Mouse (Mus musculus) megakaryocyte, adult 5-6 weeks (primary cell): ENCODE data around the gene Bmper. TPM values are rescaled to one million over a fixed set of nuclear protein-coding genes. Genes with fewer than 3 reads are reported as not detected.

Experiments used
- ATAC-seq: 2 replicates; pipeline ENCODE4 v1.8.0; 2016; ENCODE audit warnings: mild to moderate bottlenecking, inconsistent platforms; ENCODE audit not compliant: poor library complexity, severe bottlenecking
- total RNA-seq, 2 experiments: library from RNA; stranded (forward) in 1 of 2; stranded (reverse) in 1 of 2; fragments of 153-499, 151-499 nt in 1 of 2; fragments of 221-1000, 200-1000 nt in 1 of 2; gene quantifications; 2 replicates each; pipeline versions ENCODE4 v1.2.3 to v1.2.4; 2015 to 2017

Bmper gene
- total RNA-seq, 2 experiments from 2014 or later = not detected

DNA sequence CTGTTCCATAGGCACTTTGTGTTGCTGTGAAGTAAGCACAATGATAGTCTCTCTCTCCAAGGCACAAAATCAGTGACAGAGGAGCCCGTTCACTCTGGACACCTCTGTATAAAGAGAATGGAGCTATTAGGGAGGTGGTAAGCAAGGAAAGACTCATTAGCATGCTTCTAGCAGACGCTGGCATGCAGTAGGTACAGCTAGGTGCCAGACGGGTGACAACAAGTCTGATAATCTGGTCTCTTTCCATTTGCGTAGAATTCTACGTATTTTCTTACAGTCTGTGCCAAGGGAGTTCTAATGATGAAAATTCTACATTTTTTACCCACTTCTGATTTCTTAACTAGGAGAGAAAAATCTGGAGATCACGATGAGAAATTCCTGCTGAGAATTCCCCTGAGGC lies 72.7 kb downstream of the Bmper start:
- no peak for ATAC-seq

DNA sequence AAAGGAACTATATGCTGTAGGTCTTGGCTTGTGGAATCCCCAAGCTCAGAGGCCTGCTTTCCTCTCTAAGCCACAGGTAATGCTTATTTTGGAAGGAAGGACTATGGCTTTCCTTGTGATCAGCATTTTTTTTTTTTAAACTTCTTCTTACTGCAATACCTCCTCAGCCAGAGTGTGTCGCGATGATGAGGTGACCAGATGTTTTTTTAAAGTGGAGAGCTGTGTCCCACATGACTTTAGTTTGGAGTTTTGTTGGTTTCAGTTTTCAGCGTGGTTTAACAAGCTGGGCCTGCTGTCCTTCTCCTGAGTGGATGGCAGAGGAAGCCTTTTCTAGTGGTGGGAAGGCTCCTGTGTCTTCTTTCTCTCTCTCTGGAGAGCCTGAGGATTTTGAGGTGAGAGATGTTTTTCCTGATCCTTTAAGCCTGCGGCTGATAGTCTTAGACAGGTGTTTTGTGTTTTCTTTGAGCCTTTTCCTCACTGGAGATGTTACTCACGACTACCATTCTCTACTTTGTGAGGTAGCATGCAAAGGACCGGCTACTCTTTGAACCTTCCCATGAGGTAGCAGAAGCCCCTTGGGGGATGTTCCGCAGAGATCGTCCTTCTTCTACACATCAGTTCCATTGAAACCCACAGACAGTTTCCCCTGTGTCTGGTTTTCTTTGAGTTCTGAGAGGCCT lies 74.8 kb downstream of the Bmper start:
- ATAC-seq = no peak

DNA sequence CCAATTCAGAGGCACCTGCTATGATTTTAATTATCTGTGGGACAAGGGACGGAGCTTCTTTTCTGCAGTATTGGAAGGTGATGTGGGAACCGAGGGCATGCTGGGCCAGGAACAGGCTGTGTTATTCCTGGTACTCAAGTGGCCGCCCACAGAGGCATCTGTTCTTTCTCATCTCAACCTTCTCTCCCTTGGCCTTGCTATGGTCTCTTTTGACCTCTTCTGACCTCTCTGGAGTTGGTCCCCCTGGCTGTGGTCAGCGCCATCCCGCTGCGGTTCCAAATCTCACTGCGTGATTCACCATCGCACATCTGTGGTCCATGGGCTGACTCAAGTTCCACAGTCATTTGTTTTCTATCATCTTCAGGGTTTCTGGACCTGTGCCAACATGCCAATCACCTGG lies 77.5 kb downstream of the Bmper start:
- ATAC-seq = no peak

DNA sequence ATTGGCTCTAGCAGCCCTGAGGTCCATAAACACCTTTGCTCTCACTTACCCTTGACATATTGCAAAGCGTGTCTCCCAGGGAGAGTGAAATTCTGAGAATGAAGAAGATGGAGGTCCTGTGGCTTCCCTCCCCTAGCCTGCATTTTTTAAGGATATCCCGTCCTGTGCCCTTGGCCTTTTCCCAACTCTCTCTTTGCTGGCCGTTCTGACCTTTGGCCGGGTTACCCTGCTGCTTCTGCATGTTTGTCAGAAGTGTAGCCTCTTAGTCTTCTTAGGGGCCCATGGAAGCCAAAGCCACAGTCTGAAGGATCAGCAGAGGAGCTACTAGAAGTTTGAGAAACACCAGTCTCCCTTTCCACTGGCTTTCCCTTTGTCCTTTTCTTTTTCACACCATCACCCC lies 82.8 kb downstream of the Bmper start:
- ATAC-seq = no peak

DNA sequence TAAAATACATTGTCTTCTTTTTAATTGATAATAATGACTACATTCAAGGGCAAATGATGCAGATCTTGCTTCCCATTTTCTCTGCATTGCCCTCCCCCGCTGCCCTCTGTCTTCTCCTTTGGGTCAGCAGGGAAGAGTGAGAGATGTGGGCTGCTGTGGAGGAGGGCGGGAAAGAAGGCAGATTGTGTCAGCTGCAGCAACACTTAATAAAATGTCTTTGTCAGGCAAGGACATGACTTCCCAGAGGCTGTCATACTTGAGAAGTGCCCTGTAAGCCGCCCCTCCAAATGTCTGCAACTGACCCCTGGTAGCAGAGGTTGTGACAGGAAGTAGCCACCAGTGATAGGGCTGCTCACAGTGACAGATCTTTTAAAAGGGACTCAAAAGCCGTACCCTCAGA lies 83.3 kb downstream of the Bmper start:
- ATAC-seq = no peak

DNA sequence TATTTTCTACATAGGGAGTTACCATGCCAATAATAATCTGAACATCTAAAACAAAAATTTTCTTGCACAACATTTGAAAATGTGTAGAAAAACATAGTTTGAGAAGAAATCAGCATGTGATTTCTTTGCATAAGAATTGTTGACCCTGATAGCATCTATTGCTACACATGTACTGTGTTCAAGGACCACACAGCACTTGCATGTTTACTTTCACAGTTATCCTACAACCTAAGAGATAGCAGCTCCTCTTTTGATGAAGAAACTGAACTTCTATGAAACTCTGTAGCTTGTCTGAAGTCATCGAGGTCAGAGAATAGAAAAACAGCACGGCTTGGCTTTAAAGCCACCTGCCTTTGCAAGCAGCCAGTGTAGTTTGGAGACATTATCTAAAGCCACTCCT lies 85.0 kb downstream of the Bmper start:
- no peak for ATAC-seq

DNA sequence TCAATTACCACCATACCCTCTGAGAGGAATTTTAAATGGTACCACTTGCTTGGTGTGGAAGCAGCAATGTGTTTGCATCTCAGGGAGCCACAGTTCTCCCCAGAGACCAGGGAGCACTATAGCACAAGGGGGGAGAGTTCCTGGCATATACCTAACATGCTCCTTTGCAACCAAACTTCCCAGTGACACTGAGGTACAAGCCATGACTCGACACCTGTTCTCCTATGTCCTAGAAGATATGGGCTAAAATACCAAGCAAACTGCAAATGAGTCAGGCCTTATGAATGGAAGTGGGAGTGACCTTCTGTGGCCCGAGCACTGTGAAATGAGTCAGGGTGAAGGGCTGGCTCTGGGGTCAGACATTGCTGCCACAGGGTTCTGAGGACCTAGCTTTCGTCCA lies 88.1 kb downstream of the Bmper start:
- no peak for ATAC-seq

DNA sequence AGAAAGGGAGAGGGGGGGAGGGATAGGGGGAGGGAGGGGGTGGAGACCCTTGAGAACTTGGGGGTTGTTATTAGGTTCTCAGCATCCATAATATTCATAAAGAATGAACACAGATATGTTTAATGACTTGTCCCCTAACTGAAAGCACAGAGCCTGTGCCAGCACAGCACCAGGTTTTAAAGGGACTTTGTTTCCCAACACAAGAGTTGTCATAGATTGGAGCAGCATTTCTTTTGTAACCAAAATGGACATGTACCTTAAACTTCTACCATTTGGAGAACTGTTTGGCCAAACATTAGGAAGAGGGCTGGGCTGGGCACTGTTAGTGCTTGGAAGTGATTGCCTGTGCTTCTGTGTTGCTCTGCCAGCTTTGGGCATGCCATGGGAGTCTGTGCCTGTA lies 89.1 kb downstream of the Bmper start:
- no peak for ATAC-seq

DNA sequence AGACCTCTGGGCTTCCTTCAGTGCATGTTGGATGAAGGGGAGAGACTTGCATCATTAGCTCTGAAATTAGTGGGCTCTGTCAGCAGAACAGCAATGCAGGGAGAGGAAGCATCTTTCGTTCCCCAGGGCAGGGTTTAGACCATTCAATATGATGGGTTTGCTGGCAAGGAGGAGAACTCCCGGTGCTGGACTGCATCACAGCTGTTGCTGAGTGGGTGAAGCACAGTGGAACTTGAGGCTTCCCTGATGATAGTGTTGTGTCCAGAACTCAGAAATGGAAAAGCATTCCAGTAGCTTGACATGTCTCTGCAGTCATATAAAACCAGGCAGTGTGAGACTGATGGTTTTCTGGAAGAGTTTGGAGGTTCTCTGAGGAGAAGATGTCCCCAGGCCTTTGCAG lies 90.0 kb downstream of the Bmper start:
- no peak for ATAC-seq

DNA sequence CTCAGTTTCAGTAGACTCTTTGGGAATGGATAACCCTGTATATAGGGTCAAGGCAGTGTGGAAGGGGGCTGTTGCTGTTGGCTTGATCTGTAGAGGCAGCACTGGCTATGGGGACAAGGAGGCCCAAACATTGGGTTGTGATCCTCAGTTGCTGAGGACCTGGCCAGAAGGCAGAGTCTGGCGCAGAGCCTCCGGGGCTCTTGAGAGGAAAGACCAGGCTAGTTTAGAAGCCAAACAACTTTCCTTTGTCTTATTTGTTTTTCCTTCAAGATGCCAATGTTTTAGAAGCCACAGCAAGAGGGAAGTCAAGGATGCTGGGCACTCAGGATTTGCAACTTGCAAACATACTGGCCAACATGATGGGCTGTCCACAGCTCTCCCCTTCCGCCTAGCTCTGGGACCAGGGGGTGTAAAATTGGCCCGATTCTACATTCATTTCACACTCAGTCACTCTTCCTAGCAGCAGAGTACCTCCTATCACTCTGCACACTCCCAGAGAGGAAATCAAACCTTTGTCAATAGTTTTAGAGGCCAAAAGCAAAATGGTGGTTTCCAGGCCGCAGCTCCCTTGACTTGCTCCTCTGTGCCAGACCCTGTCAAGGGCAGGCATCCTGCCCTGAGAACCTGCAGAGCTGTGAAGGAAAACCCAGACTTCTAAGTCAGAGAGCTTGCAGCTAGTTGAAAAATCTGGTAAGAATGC lies 92.9 kb downstream of the Bmper start:
- no peak for ATAC-seq

DNA sequence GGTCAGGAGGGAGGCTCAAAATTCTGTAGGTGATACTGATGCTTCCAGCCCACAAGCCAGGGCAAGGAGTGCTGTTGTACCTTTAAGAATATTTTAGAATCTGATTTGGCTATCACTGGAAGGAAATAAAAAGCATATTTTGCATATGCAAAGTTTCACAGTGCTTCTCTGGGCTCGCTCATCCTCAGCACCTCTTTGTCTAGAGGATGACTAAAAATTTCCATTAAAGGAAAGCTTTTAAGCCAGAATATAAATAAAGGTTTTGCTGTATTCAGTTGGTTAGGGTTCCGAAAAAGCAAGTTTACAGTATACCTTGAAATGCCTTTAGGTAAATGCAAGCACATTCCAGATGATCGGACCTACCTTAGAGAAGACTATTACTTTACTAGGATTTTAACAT lies 105.0 kb downstream of the Bmper start:
- ATAC-seq = no peak

DNA sequence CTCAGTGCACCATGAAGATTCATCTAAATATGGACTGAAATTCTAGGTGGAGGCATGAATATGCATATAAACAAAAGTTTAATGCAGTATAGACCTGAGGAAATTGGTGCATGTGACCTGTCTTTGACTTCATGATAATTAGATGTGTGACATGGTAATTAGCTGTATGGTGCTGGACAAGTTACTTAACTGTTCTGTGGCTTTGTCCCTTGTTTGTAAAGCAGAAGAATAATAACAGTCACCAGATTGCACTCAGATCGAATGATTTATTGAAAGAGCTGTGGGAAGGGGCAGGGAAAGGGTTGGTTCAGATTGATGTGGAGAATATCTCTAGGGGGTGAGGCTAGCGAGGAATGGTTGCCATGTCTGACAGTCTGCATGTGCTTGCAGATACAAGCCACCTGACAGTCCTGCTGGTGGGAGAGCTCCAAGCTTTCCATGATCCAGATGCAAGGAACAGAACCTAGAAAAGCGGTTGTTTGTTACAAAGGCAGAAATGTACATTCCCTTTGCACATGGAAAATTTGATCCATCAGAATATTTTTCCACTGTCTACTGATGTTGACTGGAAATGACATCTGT lies 110.3 kb downstream of the Bmper start:
- ATAC-seq = no peak

DNA sequence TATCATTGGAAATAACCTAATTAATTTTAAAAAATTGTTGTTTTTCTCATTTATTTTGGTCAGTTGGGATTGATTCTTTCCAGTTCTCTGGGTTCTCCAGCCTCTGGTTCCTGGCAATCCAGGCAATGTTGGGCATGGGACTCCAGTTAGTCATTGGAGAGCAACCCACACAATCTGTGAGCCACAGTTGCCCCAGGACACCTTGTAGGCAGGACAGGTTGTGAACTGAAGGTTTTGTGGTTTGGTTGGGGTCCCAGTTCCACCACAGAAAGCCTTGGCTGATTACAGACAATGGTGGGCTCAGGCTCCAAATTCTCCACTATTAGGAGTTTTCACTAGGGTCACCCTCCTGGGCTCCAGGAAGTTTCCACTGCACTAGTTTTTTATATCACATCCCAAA lies 117.7 kb downstream of the Bmper start:
- no peak for ATAC-seq

DNA sequence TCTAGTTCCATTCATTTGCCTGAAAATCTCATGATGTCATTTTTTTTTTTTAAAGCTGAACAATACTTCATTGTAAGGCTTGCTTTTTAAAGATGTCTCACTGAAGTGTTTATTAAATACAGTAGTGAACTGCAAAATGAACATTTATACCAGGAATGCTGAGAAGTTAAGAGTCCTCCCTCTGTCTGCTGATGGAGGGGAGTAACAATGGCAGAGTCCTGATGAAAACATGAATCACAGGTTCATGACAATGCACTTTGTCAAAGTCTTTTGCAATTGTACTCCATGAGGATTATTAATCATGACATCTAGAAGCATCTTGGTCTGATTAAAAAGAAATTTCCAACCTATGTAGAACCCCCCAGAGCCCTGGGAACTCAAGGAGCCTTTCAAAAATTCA lies 118.4 kb downstream of the Bmper start:
- ATAC-seq = no peak

DNA sequence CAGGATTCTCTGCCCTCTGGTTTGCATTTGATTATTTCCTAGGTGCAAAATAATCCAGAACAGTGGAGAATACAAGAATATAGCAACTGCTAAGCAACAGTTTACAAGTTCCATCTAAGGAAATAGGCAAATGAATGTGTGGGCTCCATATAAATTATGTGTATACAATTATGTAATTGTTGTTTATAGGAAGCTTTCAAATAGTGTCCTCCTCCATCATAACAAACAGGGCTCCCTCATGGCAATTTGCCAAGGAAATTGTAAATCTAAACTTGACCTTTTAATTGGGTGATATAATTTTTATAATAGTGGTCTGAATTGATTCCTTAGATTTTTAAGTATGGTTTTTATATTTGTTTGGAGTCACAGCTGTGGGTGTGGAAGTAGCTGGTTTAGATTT lies 121.5 kb downstream of the Bmper start:
- ATAC-seq = no peak

DNA sequence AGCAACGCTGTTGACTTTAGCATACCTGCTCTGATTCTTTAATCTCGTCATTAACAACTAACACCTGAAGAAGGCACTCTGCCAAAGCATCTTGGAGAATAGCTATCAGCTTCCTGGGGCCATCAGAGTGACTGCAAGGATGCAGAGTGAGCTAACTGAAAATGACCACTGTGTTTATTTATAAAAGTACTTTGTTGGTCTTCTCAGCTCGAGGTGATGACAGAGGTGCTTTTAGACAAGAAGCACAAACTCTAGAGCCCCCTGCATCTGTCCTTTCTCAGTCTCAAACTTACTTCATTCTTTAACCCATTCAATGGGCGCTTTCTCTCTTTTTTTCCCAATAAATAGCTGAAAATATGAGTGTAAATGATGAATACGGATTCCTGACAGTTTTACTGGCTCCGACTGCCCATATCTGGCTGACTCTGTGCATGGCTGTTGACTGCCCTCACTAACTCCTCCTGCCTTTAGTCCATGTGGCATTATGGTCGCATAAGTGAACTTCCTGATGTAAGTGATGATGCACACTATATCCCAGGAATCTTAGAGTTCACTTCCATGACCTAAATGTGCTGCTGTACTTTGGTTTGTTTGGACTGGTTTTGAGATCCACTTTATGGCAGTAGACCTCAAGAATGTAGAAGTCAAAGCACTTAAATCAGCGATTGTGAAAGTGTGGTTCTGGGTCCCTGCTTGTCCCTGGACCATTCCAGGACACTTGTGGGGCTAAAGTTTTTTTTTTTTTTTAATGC lies 122.4 kb downstream of the Bmper start:
- no peak for ATAC-seq

DNA sequence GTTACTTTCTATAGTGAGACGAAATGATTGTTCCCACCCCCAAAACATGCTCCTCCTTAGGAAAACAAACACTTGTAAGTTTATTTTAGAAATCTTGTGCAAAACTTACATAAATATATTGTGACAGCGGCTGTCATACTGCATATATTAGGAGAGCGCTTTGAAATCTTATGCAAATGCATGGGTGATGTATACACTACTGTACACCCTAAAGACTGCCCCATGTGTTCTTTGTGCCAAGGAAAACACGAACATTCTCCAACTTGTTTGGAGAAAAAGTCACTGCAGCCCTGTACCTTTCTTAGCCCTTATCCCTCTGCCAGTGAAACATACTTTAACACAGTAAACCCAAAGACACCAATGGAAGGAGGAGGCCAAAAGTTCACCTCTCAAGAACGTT lies 126.7 kb downstream of the Bmper start:
- ATAC-seq = no peak

DNA sequence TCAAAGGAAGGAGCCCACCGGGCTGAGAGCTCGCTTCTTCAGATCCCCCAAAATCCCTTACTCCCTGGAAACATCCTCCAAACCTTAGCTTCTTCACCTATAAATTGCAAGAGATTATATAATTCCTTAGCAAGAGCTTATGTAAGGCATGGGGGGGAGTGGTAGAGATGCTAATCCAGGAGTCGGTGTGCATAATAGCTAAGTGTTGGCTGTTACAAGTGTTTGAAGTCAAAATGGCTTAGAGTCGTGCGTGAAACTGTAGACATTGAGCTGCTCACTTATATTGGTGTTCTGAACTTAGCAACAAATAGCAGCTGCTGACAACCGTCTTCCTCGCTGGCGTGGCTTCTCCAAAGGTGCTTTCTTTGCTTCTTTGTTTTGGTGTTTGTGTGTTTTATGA lies 128.5 kb downstream of the Bmper start:
- ATAC-seq = no peak

DNA sequence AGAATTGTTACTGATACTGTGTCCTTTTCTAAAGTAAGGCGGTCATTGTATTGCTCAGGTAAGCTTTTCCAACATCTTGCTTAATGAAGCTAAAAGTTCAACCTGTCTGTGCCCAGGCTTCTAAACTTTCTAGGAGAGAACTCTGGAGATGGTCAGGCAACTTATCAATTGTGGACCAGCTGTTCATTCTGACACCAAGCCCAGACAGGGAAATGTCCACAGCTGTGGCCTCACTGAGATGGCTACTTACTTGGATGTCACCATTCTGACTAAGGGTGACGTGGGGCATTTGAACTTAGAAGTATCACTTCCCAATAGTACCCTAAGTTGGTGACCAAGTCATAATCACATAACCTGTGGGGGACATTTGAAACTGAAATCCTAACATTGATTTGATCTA lies 129.5 kb downstream of the Bmper start:
- no peak for ATAC-seq

DNA sequence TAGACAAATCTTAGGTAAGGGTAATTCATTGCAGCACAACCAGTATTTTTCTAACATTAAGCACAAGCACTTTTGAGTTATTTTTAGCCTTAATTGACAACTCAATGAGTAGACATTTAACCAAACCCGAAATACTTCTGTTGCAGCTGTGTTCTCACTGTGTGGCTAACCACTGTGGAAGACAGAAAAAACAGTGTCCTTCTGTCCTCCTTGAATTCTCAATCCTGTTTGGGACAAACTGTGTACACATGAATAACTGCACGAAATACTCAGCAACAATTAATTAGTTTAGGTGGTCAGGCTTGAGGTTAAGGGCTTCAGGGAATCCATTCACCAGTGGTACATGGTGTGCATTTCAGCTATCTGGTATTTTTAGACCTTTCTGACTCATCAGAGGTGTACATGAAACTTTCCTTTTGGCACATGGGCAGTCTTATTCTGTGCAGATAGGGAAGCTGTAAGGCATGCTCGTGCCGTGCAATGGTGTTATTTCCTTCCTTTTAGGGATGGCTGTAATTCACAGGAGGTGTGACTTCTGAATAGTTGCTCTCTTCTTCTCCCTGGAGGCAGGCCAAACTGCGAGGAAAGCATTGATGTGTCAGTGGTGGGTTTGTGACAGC lies 131.4 kb downstream of the Bmper start:
- ATAC-seq = no peak

DNA sequence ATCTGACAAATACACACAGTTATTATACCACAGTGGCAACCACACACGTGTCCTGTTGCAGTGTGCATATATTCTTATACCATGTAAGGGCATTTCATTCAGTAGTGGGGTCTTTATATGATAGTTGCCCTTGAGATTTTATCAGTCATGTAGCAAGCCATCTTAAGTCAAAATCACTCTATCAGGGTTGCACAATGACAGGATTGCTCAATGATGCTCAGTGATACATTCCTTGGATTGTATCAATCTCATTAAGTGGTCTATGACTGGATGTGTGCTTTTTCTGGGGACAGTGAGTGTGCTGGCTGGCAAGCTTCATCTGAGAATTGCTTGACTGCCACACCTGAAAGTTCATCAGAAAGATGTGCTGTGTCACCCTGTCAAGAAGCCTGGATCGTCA lies 135.2 kb downstream of the Bmper start:
- ATAC-seq = no peak
